Mouse (Mus musculus): Measurements from ENCODE around the gene Pcsk4.

Gene Pcsk4

GRCm38 (mm10) chr10:80323261-80324119 is 5.8 kb downstream of the Pcsk4 start:
- no peak for DNase-seq (ENCODE audit: low read depth, low spot score)

GRCm38 (mm10) chr10:80322811-80323211 is 6.5 kb downstream of the Pcsk4 start:
- DNase-seq (ENCODE audit: low read depth, low spot score): no peak

- DNase-seq (ENCODE audit: low read depth, low spot score): no peak
These were observed 7.4 kb downstream of the Pcsk4 start for GRCm38 (mm10) chr10:80321670-80322581.

- DNase-seq (ENCODE audit: low read depth, low spot score): no peak
These were observed 8.2 kb downstream of the Pcsk4 start for GRCm38 (mm10) chr10:80321014-80321669.

GRCm38 (mm10) chr10:80320340-80320760 is 8.9 kb downstream of the Pcsk4 start, which contains the start of gene 2310011J03Rik:
TSS of gene 2310011J03Rik (minus strand) at chr10:80320537.
- peak; percentile 93 for DNase-seq (ENCODE audit: low read depth, low spot score)

GRCm38 (mm10) chr10:80317011-80317410 is 12.3 kb downstream of the Pcsk4 start:
- DNase-seq (ENCODE audit: low read depth, low spot score): no peak

- DNase-seq (ENCODE audit: low read depth, low spot score): no peak
These were observed 12.9 kb downstream of the Pcsk4 start for GRCm38 (mm10) chr10:80316359-80316781.

GRCm38 (mm10) chr10:80315315-80315714 is 14.0 kb downstream of the Pcsk4 start:
- no peak for DNase-seq (ENCODE audit: low read depth, low spot score)

GRCm38 (mm10) chr10:80314494-80315001 is 14.8 kb downstream of the Pcsk4 start:
- DNase-seq (ENCODE audit: low read depth, low spot score): no peak

GRCm38 (mm10) chr10:80313627-80314201 is 15.6 kb downstream of the Pcsk4 start:
- no peak for DNase-seq (ENCODE audit: low read depth, low spot score)

GRCm38 (mm10) chr10:80312586-80313504 is 16.5 kb downstream of the Pcsk4 start:
- DNase-seq (ENCODE audit: low read depth, low spot score): no peak

GRCm38 (mm10) chr10:80311560-80311959 is 17.7 kb downstream of the Pcsk4 start:
- no peak for DNase-seq (ENCODE audit: low read depth, low spot score)

GRCm38 (mm10) chr10:80304862-80305261 is 24.4 kb downstream of the Pcsk4 start:
- DNase-seq (ENCODE audit: low read depth, low spot score): no peak

- DNase-seq (ENCODE audit: low read depth, low spot score): no peak
These were observed 24.8 kb downstream of the Pcsk4 start for GRCm38 (mm10) chr10:80304458-80304857.

GRCm38 (mm10) chr10:80302471-80302881 is 26.8 kb downstream of the Pcsk4 start:
- DNase-seq (ENCODE audit: low read depth, low spot score): no peak

- no peak for DNase-seq (ENCODE audit: low read depth, low spot score)
These were observed 27.3 kb downstream of the Pcsk4 start for GRCm38 (mm10) chr10:80302082-80302355.

- DNase-seq (ENCODE audit: low read depth, low spot score): no peak
These were observed 27.8 kb downstream of the Pcsk4 start for GRCm38 (mm10) chr10:80301256-80302081.

- DNase-seq (ENCODE audit: low read depth, low spot score): no peak
These were observed 28.6 kb downstream of the Pcsk4 start for GRCm38 (mm10) chr10:80300672-80301181.

- DNase-seq (ENCODE audit: low read depth, low spot score): no peak
These were observed 29.5 kb downstream of the Pcsk4 start for GRCm38 (mm10) chr10:80299824-80300223.

Measured in telencephalon, adult 2 months (tissue).